Mouse (Mus musculus) kidney, postnatal 0 days (tissue): ENCODE results near the gene Ifitm10. TPM values are rescaled to one million over a fixed set of nuclear protein-coding genes. Genes with fewer than 3 reads are reported as not detected.
A peak's percentile ranks its signal among the peaks of the same experiment; 100 is the strongest.
"Not testable (repeated sequence)": the region's sequence is repeated elsewhere in the genome, so short reads cannot be mapped to it uniquely, and the experiment has no call there.

Experiments used
- ATAC-seq: fragments of 200-750 bp; cut with Nextera tagmentation; replicated peaks from 2 replicates; pipeline ENCODE4 v1.8.0; 2017; ENCODE audit warnings: low read depth, moderate number of reproducible peaks, moderate TSS enrichment, moderate library complexity; ENCODE audit not compliant: low FRiP score
- DNase-seq: peaks from one replicate; pipeline ENCODE4 v3.0.0-alpha.2; 2016; ENCODE audit warnings: low spot score
- H3K27ac ChIP-seq: fragments of 300-500 bp; sonication (generic); 2 replicates; pipeline ENCODE4 v1.5.1; 2014; ENCODE audit warnings: mild to moderate bottlenecking
- H3K27me3 ChIP-seq: fragments of 300-500 bp; sonication (generic); 2 replicates; pipeline ENCODE4 v1.6.1; 2014; ENCODE audit warnings: low read length, mixed read lengths; ENCODE audit not compliant: insufficient read depth
- H3K36me3 ChIP-seq: fragments of 300-500 bp; sonication (generic); 2 replicates; pipeline ENCODE4 v1.6.1; 2014; ENCODE audit warnings: low read length, mixed read lengths; ENCODE audit not compliant: insufficient read depth
- H3K4me1 ChIP-seq: fragments of 300-500 bp; sonication (generic); replicated peaks from 2 replicates; pipeline ENCODE4 v1.6.1; 2014; ENCODE audit warnings: antibody characterized with exemption, low read length, mixed read lengths; ENCODE audit not compliant: insufficient read depth
- H3K4me2 ChIP-seq: fragments of 300-500 bp; sonication (generic); 2 replicates; pipeline ENCODE4 v1.6.1; 2014; ENCODE audit warnings: mild to moderate bottlenecking, low read length, moderate library complexity, mixed read lengths
- H3K4me3 ChIP-seq: fragments of 300-500 bp; sonication (generic); replicated peaks from 2 replicates; pipeline ENCODE4 v1.5.1; 2014; ENCODE audit warnings: low read depth, low read length
- H3K9ac ChIP-seq: fragments of 300-500 bp; sonication (generic); 2 replicates; pipeline ENCODE4 v1.6.1; 2014; ENCODE audit warnings: low read depth, low read length
- H3K9me3 ChIP-seq: fragments of 300-500 bp; sonication (generic); replicated peaks from 2 replicates; pipeline ENCODE4 v1.6.1; 2016; ENCODE audit warnings: low read length, inconsistent platforms, mixed read lengths
- CTCF ChIP-seq: IDR thresholded peaks from 2 replicates; pipeline ENCODE4 v1.5.1; 2016; ENCODE audit warnings: antibody characterized with exemption, low read depth, mild to moderate bottlenecking, moderate library complexity
- WGBS: fragments of 180-500 bp; shearing (Covaris S2); extraction: QIAGEN DNeasy Blood & Tissue Kit; methylation state at CpG from one replicate; pipeline ENCODE4 v1.1.7; 2014; 5-methylcytosine and 5-hydroxymethylcytosine counted together
- polyA plus RNA-seq: library from polyadenylated mRNA; unstranded; fragments of >200 nt; fragmentation: Nextera tagmentation; extraction: Ambion mirVana; gene quantifications from 2 replicates; pipeline ENCODE4 v1.2.1, GENCODE M21; 2015

The Ifitm10 gene
- polyA plus RNA-seq, 1 experiment from 2014 or later = 3.6 TPM

GRCm38 (mm10) chr7:142279291-142279690, 94.3 kb downstream of the Ifitm10 start:
- H3K4me1 ChIP-seq, DNase-seq, H3K36me3 ChIP-seq, ATAC-seq, H3K27ac ChIP-seq, H3K9me3 ChIP-seq, H3K4me2 ChIP-seq, H3K9ac ChIP-seq, H3K4me3 ChIP-seq, H3K27me3 ChIP-seq: not testable (repeated sequence)
- TF ChIP-seq CTCF = peak; percentile 46; the same call in 1 of the 2 replicates
- WGBS = 83% methylated on average over 1 of the region's 1 CpGs

- TF ChIP-seq CTCF = peak; percentile 70
- H3K36me3 ChIP-seq, ATAC-seq, H3K4me1 ChIP-seq, H3K9ac ChIP-seq, H3K27ac ChIP-seq, H3K4me3 ChIP-seq, H3K4me2 ChIP-seq, H3K9me3 ChIP-seq, H3K27me3 ChIP-seq: not testable (repeated sequence)
- WGBS = 2% methylated on average over 3 of the region's 3 CpGs
- DNase-seq = peak; percentile 66
These were observed 95.4 kb downstream of the Ifitm10 start for GRCm38 (mm10) chr7:142278183-142278582.

Other genes with a start within 250 kb of the Ifitm10 start
- not detected in 2 replicates for gene Gm39115, start 237.7 kb downstream of the Ifitm10 start, polyA plus RNA-seq
- not detected in 2 replicates for gene Gm45337, start 229.1 kb downstream of the Ifitm10 start, polyA plus RNA-seq
- not detected in 2 replicates for gene Gm29735, start 216.6 kb downstream of the Ifitm10 start, polyA plus RNA-seq
- gene Gm4553, start 208.0 kb downstream of the Ifitm10 start, polyA plus RNA-seq = not detected in 2 replicates
- gene Krtap5-2, start 197.7 kb downstream of the Ifitm10 start, polyA plus RNA-seq = not detected in 2 replicates
- not detected in 2 replicates for gene Gm10153, start 183.4 kb downstream of the Ifitm10 start, polyA plus RNA-seq
- gene Krtap5-3, start 172.4 kb downstream of the Ifitm10 start, polyA plus RNA-seq = not detected in 2 replicates
- not detected in 2 replicates for gene Gm7579, start 161.9 kb downstream of the Ifitm10 start, polyA plus RNA-seq
- not detected in 2 replicates for gene Krtap5-5, start 143.8 kb downstream of the Ifitm10 start, polyA plus RNA-seq
- not detected in 2 replicates for gene Gm40460, start 132.7 kb downstream of the Ifitm10 start, polyA plus RNA-seq
- gene Gm2431, start 115.4 kb downstream of the Ifitm10 start, polyA plus RNA-seq = not detected in 2 replicates
- gene Gm4559, start 99.4 kb downstream of the Ifitm10 start, polyA plus RNA-seq = not detected in 2 replicates
- not detected in 2 replicates for gene Krtap5-1, start 76.6 kb downstream of the Ifitm10 start, polyA plus RNA-seq
- gene Krtap5-4, start 70.2 kb downstream of the Ifitm10 start, polyA plus RNA-seq = not detected in 2 replicates
- not detected in 2 replicates for gene Gm49369, start 8.9 kb upstream of the Ifitm10 start, polyA plus RNA-seq
- 575 and 586 TPM in 2 replicates for gene Ctsd, start 14.3 kb upstream of the Ifitm10 start, polyA plus RNA-seq
- gene Syt8, start 61.1 kb upstream of the Ifitm10 start, polyA plus RNA-seq = 2.5 and 4.8 TPM in 2 replicates
- 2.2 and 3.0 TPM in 2 replicates for gene Tnni2, start 68.1 kb upstream of the Ifitm10 start, polyA plus RNA-seq
- 161 and 165 TPM in 2 replicates for gene Lsp1, start 87.1 kb upstream of the Ifitm10 start, polyA plus RNA-seq
- gene Tnnt3, start 125.1 kb upstream of the Ifitm10 start, polyA plus RNA-seq = 3.4 TPM in 2 replicates
- gene Mrpl23, start 158.9 kb upstream of the Ifitm10 start, polyA plus RNA-seq = 21.3 and 22.6 TPM in 2 replicates